Mouse (Mus musculus) hindbrain, embryonic 14.5 days (tissue): Measurements from ENCODE around the gene Hnrnpd. TPM values are rescaled to one million over a fixed set of nuclear protein-coding genes. Genes with fewer than 3 reads are reported as not detected.

ENCODE experiments used
- ATAC-seq: fragments of 200-750 bp; cut with Nextera tagmentation; 2 replicates; pipeline ENCODE4 v1.8.0; 2017; ENCODE audit warnings: moderate number of reproducible peaks, mild to moderate bottlenecking, moderate TSS enrichment, moderate library complexity; ENCODE audit not compliant: low FRiP score
- DNase-seq: peaks from one replicate; pipeline ENCODE4 v3.0.0-alpha.2; 2015; ENCODE audit warnings: low spot score
- H3K27ac ChIP-seq: fragments of 300-500 bp; sonication (generic); 2 replicates; pipeline ENCODE4 v1.5.1; 2014; ENCODE audit warnings: mild to moderate bottlenecking, moderate library complexity
- H3K27me3 ChIP-seq: fragments of 300-500 bp; sonication (generic); 2 replicates; pipeline ENCODE4 v1.6.1; 2014; ENCODE audit warnings: mild to moderate bottlenecking, low read length, mixed read lengths; ENCODE audit not compliant: control insufficient read depth, insufficient read depth
- H3K36me3 ChIP-seq: fragments of 300-500 bp; sonication (generic); replicated peaks from 2 replicates; pipeline ENCODE4 v1.6.1; 2014; ENCODE audit not compliant: control insufficient read depth, insufficient read depth
- H3K4me1 ChIP-seq: fragments of 300-500 bp; sonication (generic); replicated peaks from 2 replicates; pipeline ENCODE4 v1.6.1; 2014; ENCODE audit warnings: antibody characterized with exemption, low read length, mixed read lengths; ENCODE audit not compliant: control insufficient read depth, insufficient read depth
- H3K4me2 ChIP-seq: fragments of 300-500 bp; sonication (generic); replicated peaks from 2 replicates; pipeline ENCODE4 v1.6.1; 2014; ENCODE audit warnings: mild to moderate bottlenecking, moderate library complexity
- H3K4me3 ChIP-seq: fragments of 300-500 bp; sonication (generic); replicated peaks from 2 replicates; pipeline ENCODE4 v1.5.1; 2014; ENCODE audit warnings: mild to moderate bottlenecking, low read length
- H3K9ac ChIP-seq: fragments of 300-500 bp; sonication (generic); 2 replicates; pipeline ENCODE4 v1.6.1; 2014
- H3K9me3 ChIP-seq: fragments of 300-500 bp; sonication (generic); 2 replicates; pipeline ENCODE4 v1.6.1; 2016; ENCODE audit warnings: low read length; ENCODE audit not compliant: control insufficient read depth
- WGBS: fragments of 180-500 bp; shearing (Covaris S2); extraction: QIAGEN DNeasy Blood & Tissue Kit; methylation state at CpG from one replicate; pipeline ENCODE4 v1.1.7; 2014; 5-methylcytosine and 5-hydroxymethylcytosine counted together
- polyA plus RNA-seq: library from polyadenylated mRNA; unstranded; fragments of >200 nt; fragmentation: Nextera tagmentation; extraction: Ambion mirVana; gene quantifications from 2 replicates; pipeline ENCODE4 v1.2.1, GENCODE M21; 2014

Hnrnpd gene
- polyA plus RNA-seq, 1 experiment from 2014 or later: 105 TPM

- no peaks in the 10 kb centered on the region for H3K4me1 ChIP-seq
- no peaks in the 10 kb centered on the region for H3K27me3 ChIP-seq
- peaks cover 15% of the 10 kb centered on the region for H3K9me3 ChIP-seq
- 81% methylated on average over 10 of the region's 10 CpGs for WGBS
- H3K36me3 ChIP-seq: no peaks in the 10 kb centered on the region
- H3K4me2 ChIP-seq: no peak overlapping the region
- ATAC-seq (no peak), DNase-seq (no peak)
- H3K9ac ChIP-seq: no peak overlapping the region
- H3K27ac ChIP-seq: no peak overlapping the region
- H3K4me3 ChIP-seq: no peak overlapping the region
Measured at GRCm38 (mm10) chr5:99941273-99941672, 37.5 kb downstream of the Hnrnpd start.

- no peak overlapping the region for H3K9ac ChIP-seq
- no peaks in the 10 kb centered on the region for H3K4me1 ChIP-seq
- no peaks in the 10 kb centered on the region for H3K36me3 ChIP-seq
- WGBS: 71% methylated on average over 3 of the region's 3 CpGs
- H3K4me2 ChIP-seq: no peak overlapping the region
- no peaks in the 10 kb centered on the region for H3K27me3 ChIP-seq
- ATAC-seq (no peak), DNase-seq (no peak)
- no peak overlapping the region for H3K4me3 ChIP-seq
- H3K9me3 ChIP-seq: peaks cover 5% of the 10 kb centered on the region; the same call in 1 of the 2 replicates
- H3K27ac ChIP-seq: no peak overlapping the region
Measured at GRCm38 (mm10) chr5:99939440-99939839, 39.3 kb downstream of the Hnrnpd start.

- H3K4me2 ChIP-seq: no peak overlapping the region
- H3K9me3 ChIP-seq: no peaks in the 10 kb centered on the region
- DNase-seq: no peak
- H3K27me3 ChIP-seq: no peaks in the 10 kb centered on the region
- no peak overlapping the region for H3K4me3 ChIP-seq
- no peaks in the 10 kb centered on the region for H3K36me3 ChIP-seq
- no peaks in the 10 kb centered on the region for H3K4me1 ChIP-seq
- H3K27ac ChIP-seq: no peak overlapping the region
- H3K9ac ChIP-seq: no peak overlapping the region
- 84% methylated on average over 6 of the region's 6 CpGs for WGBS
- ATAC-seq: no peak
Measured at GRCm38 (mm10) chr5:99931910-99932309, 46.8 kb downstream of the Hnrnpd start.

GRCm38 (mm10) chr5:99927951-99928350 is 50.8 kb downstream of the Hnrnpd start:
- H3K4me1 ChIP-seq: no peaks in the 10 kb centered on the region
- no peaks in the 10 kb centered on the region for H3K36me3 ChIP-seq
- H3K4me3 ChIP-seq: no peak overlapping the region
- DNase-seq: no peak
- no peaks in the 10 kb centered on the region for H3K27me3 ChIP-seq
- H3K9me3 ChIP-seq: no peaks in the 10 kb centered on the region
- H3K9ac ChIP-seq: no peak overlapping the region
- H3K27ac ChIP-seq: no peak overlapping the region
- 53% methylated on average over 4 of the region's 4 CpGs for WGBS
- H3K4me2 ChIP-seq: no peak overlapping the region
- ATAC-seq: no peak

- no peak for ATAC-seq
- Histone ChIP-seq H3K9ac (no peak overlapping the region), H3K4me3 (no peak overlapping the region), H3K4me1 (no peaks in the 10 kb centered on the region), H3K27ac (no peak overlapping the region), H3K27me3 (no peaks in the 10 kb centered on the region), H3K4me2 (no peak overlapping the region), H3K9me3 (no peaks in the 10 kb centered on the region), H3K36me3 (no peaks in the 10 kb centered on the region)
- no peak for DNase-seq
- WGBS: 69% methylated on average over 8 of the region's 8 CpGs
Measured at GRCm38 (mm10) chr5:99922033-99922432, 56.7 kb downstream of the Hnrnpd start.

GRCm38 (mm10) chr5:99915494-99915893 is 63.2 kb downstream of the Hnrnpd start:
- H3K9me3 ChIP-seq: no peaks in the 10 kb centered on the region
- H3K4me3 ChIP-seq: no peak overlapping the region
- no peak overlapping the region for H3K9ac ChIP-seq
- H3K36me3 ChIP-seq: no peaks in the 10 kb centered on the region
- ATAC-seq: no peak
- H3K4me2 ChIP-seq: no peak overlapping the region
- no peak overlapping the region for H3K27ac ChIP-seq
- no peaks in the 10 kb centered on the region for H3K27me3 ChIP-seq
- WGBS: 58% methylated on average over 7 of the region's 7 CpGs
- peak; percentile 22 for DNase-seq
- H3K4me1 ChIP-seq: no peaks in the 10 kb centered on the region

GRCm38 (mm10) chr5:99906181-99906956 is 72.4 kb downstream of the Hnrnpd start, which contains the start of gene Vamp9:
Gene Vamp9 (plus strand): TSS chr5:99906254.
- peak within 1 kb of the TSS; percentile 42 for H3K4me3 ChIP-seq
- H3K36me3 ChIP-seq: no peaks in the 10 kb centered on the region
- 14% methylated on average over 49 of the region's 49 CpGs for WGBS
- ATAC-seq: peak; percentile 99
- H3K27ac ChIP-seq: peak within 1 kb of the TSS; percentile 67
- peak; percentile 92 for DNase-seq
- H3K9ac ChIP-seq: peak within 1 kb of the TSS; percentile 54
- no peaks in the 10 kb centered on the region for H3K4me1 ChIP-seq
- H3K9me3 ChIP-seq: no peaks in the 10 kb centered on the region
- peak within 1 kb of the TSS; percentile 57 for H3K4me2 ChIP-seq
- H3K27me3 ChIP-seq: no peaks in the 10 kb centered on the region

Other genes with a start within 250 kb of the Hnrnpd start
- gene Rasgef1b, start 249.9 kb downstream of the Hnrnpd start, polyA plus RNA-seq: 47.5 and 51.5 TPM in 2 replicates
- gene Vamp9, start 72.7 kb downstream of the Hnrnpd start, polyA plus RNA-seq: 1.0 and 1.1 TPM in 2 replicates
- 3.4 and 4.0 TPM in 2 replicates for gene 4930524J08Rik, start 123 bp upstream of the Hnrnpd start, polyA plus RNA-seq
- 202 and 206 TPM in 2 replicates for gene Hnrnpdl, start 60.7 kb upstream of the Hnrnpd start, polyA plus RNA-seq
- 44.3 and 54.0 TPM in 2 replicates for gene Enoph1, start 61.0 kb upstream of the Hnrnpd start, polyA plus RNA-seq
- gene Tmem150c, start 180.9 kb upstream of the Hnrnpd start, polyA plus RNA-seq: 24.2 and 26.8 TPM in 2 replicates